Mouse (Mus musculus) midbrain, postnatal 0 days (tissue): Measurements from ENCODE around the gene Actn4. TPM values are rescaled to one million over a fixed set of nuclear protein-coding genes. Genes with fewer than 3 reads are reported as not detected.

Source experiments
- ATAC-seq: fragments of 200-750 bp; cut with Nextera tagmentation; 2 replicates; pipeline ENCODE4 v1.8.0; 2017; ENCODE audit warnings: moderate number of reproducible peaks, mild to moderate bottlenecking, moderate TSS enrichment, moderate library complexity; ENCODE audit not compliant: low FRiP score
- DNase-seq: peaks from one replicate; pipeline ENCODE4 v3.0.0-alpha.2; 2015; ENCODE audit warnings: low spot score
- H3K27ac ChIP-seq: fragments of 300-500 bp; sonication (generic); 2 replicates; pipeline ENCODE4 v1.5.1; 2014; ENCODE audit warnings: low read depth, mild to moderate bottlenecking, low read length, mixed read lengths
- H3K27me3 ChIP-seq: fragments of 300-500 bp; sonication (generic); 2 replicates; pipeline ENCODE4 v1.6.1; 2014; ENCODE audit warnings: low read length, control low read depth, mixed read lengths; ENCODE audit not compliant: insufficient read depth
- H3K36me3 ChIP-seq: fragments of 300-500 bp; sonication (generic); 2 replicates; pipeline ENCODE4 v1.6.1; 2014; ENCODE audit warnings: low read length, control low read depth, mixed read lengths; ENCODE audit not compliant: insufficient read depth
- H3K4me1 ChIP-seq: fragments of 300-500 bp; sonication (generic); 2 replicates; pipeline ENCODE4 v1.6.1; 2014; ENCODE audit warnings: mild to moderate bottlenecking, control low read depth, antibody characterized with exemption, low read length, mixed read lengths; ENCODE audit not compliant: insufficient read depth
- H3K4me2 ChIP-seq: fragments of 300-500 bp; sonication (generic); 2 replicates; pipeline ENCODE4 v1.6.1; 2014; ENCODE audit warnings: low read depth, mild to moderate bottlenecking, low read length, mixed read lengths; ENCODE audit not compliant: poor library complexity, severe bottlenecking
- H3K4me3 ChIP-seq: fragments of 300-500 bp; sonication (generic); 2 replicates; pipeline ENCODE4 v1.5.1; 2014; ENCODE audit warnings: low read depth, mild to moderate bottlenecking, low read length, moderate library complexity
- H3K9ac ChIP-seq: fragments of 300-500 bp; sonication (generic); replicated peaks from 2 replicates; pipeline ENCODE4 v1.6.1; 2014; ENCODE audit warnings: mild to moderate bottlenecking, low read length, moderate library complexity, mixed read lengths; ENCODE audit not compliant: poor library complexity, severe bottlenecking
- H3K9me3 ChIP-seq: fragments of 300-500 bp; sonication (generic); 2 replicates; pipeline ENCODE4 v1.6.1; 2016; ENCODE audit warnings: low read length, control low read depth
- CTCF ChIP-seq: IDR thresholded peaks from 2 replicates; pipeline ENCODE4 v1.5.1; 2016; ENCODE audit warnings: antibody characterized with exemption, mild to moderate bottlenecking
- whole genome bisulfite sequencing: fragments of 180-500 bp; shearing (Covaris S2); extraction: QIAGEN DNeasy Blood & Tissue Kit; methylation state at CpG from one replicate; pipeline ENCODE4 v1.1.7; 2014; 5-methylcytosine and 5-hydroxymethylcytosine counted together
- polyA plus RNA-seq: library from polyadenylated mRNA; unstranded; fragments of >200 nt; fragmentation: Nextera tagmentation; extraction: Ambion mirVana; gene quantifications from 2 replicates; pipeline ENCODE4 v1.2.1, GENCODE M21; 2015
- total RNA-seq: library from RNA; depleted of rRNA; stranded (reverse); fragments of >200 nt; gene quantifications from 2 replicates; pipeline ENCODE4 v1.2.3, GENCODE M21; 2014

Gene Actn4
- total and polyA plus RNA-seq, 2 experiments from 2014 or later, result 74.7 to 101 TPM

- Histone ChIP-seq H3K27me3 (no peaks in the 10 kb centered on the region), H3K27ac (no peak overlapping the region), H3K4me2 (no peak overlapping the region), H3K9ac (no peak overlapping the region), H3K9me3 (no peaks in the 10 kb centered on the region), H3K36me3 (0 out of 2 replicates have a peak, but pooled peaks cover 1% of the 10 kb centered on the region), H3K4me1 (no peaks in the 10 kb centered on the region), H3K4me3 (no peak overlapping the region)
- ATAC-seq (no peak), DNase-seq (no peak)
- WGBS, result 66% methylated on average over 4 of the region's 4 CpGs
- no peak for TF ChIP-seq CTCF
These were observed 21.7 kb upstream of the Actn4 start for GRCm38 (mm10) chr7:28983849-28984248.

DNA sequence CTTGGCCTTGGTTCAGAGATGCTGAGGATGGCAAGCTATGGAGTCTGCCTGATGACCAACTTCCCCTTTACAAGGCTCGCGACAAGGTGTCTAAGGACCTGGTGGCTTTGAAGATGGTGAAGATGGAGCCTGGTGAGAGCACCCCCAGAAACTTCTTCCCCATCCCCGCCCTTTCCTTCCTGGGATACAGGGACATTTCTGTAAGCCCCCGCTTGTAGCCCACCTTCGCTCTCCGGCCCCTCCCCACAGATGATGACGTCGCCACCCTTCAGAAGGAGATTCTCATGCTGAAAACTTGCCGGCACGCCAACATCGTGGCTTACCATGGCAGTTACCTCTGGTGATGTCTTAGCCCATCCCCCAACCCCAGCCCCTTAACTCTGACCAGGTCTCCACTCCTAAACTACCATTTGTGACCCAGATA lies 21.0 kb upstream of the Actn4 start:
- Histone ChIP-seq H3K4me3 (no peak overlapping the region), H3K36me3 (0 out of 2 replicates have a peak, but pooled peaks cover 7% of the 10 kb centered on the region), H3K9me3 (no peaks in the 10 kb centered on the region), H3K27me3 (no peaks in the 10 kb centered on the region), H3K4me1 (no peaks in the 10 kb centered on the region), H3K27ac (no peak overlapping the region), H3K9ac (no peak overlapping the region), H3K4me2 (no peak overlapping the region)
- ATAC-seq (no peak), DNase-seq (no peak)
- no peak for TF ChIP-seq CTCF
- WGBS, result 76% methylated on average over 11 of the region's 11 CpGs

GRCm38 (mm10) chr7:28982274-28983013 lies 20.3 kb upstream of the Actn4 start:
- Histone ChIP-seq H3K36me3 (peaks cover 14% of the 10 kb centered on the region), H3K27ac (peak overlapping the region; percentile 76), H3K4me1 (no peaks in the 10 kb centered on the region), H3K9me3 (no peaks in the 10 kb centered on the region), H3K4me2 (peak overlapping the region; percentile 86), H3K9ac (peak overlapping the region; percentile 34; the same call in 1 of the 2 replicates), H3K27me3 (no peaks in the 10 kb centered on the region), H3K4me3 (peak overlapping the region; percentile 74)
- 16% methylated on average over 19 of the region's 19 CpGs for WGBS
- peak; percentile 44 for ATAC-seq
- TF ChIP-seq CTCF, result no peak
- DNase-seq, result no peak

- Histone ChIP-seq H3K27me3 (no peaks in the 10 kb centered on the region), H3K4me1 (no peaks in the 10 kb centered on the region), H3K9me3 (no peaks in the 10 kb centered on the region), H3K36me3 (peaks cover 20% of the 10 kb centered on the region), H3K4me2 (peak within 1 kb of the TSS; percentile 86), H3K4me3 (peak within 1 kb of the TSS; percentile 74), H3K27ac (peak within 1 kb of the TSS; percentile 76), H3K9ac (peak within 1 kb of the TSS; percentile 69)
- ATAC-seq (peak; percentile 96), DNase-seq (peak; percentile 100)
- under 1% methylated on average over 36 of the region's 36 CpGs for WGBS
- peak; percentile 48 for TF ChIP-seq CTCF
These were observed 19.6 kb upstream of the Actn4 start, which contains the start of the genes Eif3k and Map4k1 for GRCm38 (mm10) chr7:28981651-28982273. Gene Eif3k (minus strand): TSS chr7:28981864. Gene Map4k1 (plus strand): TSS chr7:28982050.

DNA sequence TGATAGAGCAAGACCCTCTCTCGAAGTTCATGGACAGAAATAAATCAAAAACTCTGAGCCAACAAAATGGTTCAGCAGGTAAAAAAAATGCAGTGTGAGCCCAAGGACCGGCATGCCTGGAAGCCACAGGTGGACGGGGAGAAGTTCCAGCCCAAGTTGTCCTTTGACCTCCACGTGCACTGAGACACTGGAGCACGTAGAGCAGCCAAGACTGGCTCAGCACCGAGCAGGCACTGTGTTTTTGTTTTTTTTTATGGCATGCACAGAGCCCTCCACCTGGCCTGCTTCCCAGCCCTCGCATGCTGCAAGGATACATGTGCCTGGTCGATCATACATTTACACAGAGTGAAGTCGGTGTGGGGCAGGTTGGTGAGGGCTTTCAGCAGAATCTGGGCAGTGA lies 15.4 kb upstream of the Actn4 start:
- peaks cover 36% of the 10 kb centered on the region for H3K36me3 ChIP-seq

DNA sequence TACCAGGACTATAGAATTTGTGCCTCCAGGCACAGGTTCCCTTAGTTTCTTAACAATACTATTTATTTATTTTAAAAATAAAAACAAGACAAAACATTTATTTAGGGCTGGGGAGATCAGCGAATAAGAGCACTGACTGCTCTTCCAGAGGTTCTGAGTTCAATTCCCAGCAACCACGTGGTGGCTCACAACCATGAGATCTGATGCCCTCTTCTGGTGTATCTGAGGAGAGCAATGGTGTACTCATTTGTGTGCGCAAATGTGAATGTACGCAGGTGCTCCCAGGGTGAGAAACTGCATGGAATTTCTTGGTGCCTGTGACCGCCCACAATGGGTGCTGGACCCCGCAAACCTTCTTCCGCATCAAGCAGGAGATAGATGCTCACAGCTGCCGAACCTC lies 10.9 kb upstream of the Actn4 start:
- no peaks in the 10 kb centered on the region for H3K9me3 ChIP-seq
- WGBS, result 84% methylated on average over 8 of the region's 8 CpGs
- peaks cover 41% of the 10 kb centered on the region for H3K36me3 ChIP-seq
- no peak overlapping the region for H3K4me3 ChIP-seq
- no peak overlapping the region for H3K9ac ChIP-seq
- no peaks in the 10 kb centered on the region for H3K4me1 ChIP-seq
- no peak for DNase-seq
- ATAC-seq, result no peak
- no peak overlapping the region for H3K27ac ChIP-seq
- no peaks in the 10 kb centered on the region for H3K27me3 ChIP-seq
- TF ChIP-seq CTCF, result 0 out of 2 replicates have a peak, but pooled peaks have one; percentile 18
- no peak overlapping the region for H3K4me2 ChIP-seq

More for the DNA sequence above, 15.4 kb upstream of the Actn4 start:
- H3K27ac ChIP-seq, result no peak overlapping the region
- no peak overlapping the region for H3K4me3 ChIP-seq
- 95% methylated on average over 9 of the region's 9 CpGs for WGBS
- no peaks in the 10 kb centered on the region for H3K4me1 ChIP-seq
- DNase-seq (no peak), ATAC-seq (no peak)
- TF ChIP-seq CTCF, result no peak
- no peaks in the 10 kb centered on the region for H3K27me3 ChIP-seq
- no peak overlapping the region for H3K9ac ChIP-seq
- H3K4me2 ChIP-seq, result no peak overlapping the region
- H3K9me3 ChIP-seq, result no peaks in the 10 kb centered on the region
